Mouse (Mus musculus) cerebellum, postnatal 10 days (tissue): ENCODE data around the gene Fbxo9.
"Not testable (repeated sequence)": the region's sequence is repeated elsewhere in the genome, so short reads cannot be mapped to it uniquely, and the experiment has no call there.

ENCODE experiments used
- DNase-seq, 2 experiments: peaks; one replicate each; pipeline ENCODE4 v3.0.0; 2021; ENCODE audit warnings: mixed read lengths in 2 of 2

The Fbxo9 gene

DNA sequence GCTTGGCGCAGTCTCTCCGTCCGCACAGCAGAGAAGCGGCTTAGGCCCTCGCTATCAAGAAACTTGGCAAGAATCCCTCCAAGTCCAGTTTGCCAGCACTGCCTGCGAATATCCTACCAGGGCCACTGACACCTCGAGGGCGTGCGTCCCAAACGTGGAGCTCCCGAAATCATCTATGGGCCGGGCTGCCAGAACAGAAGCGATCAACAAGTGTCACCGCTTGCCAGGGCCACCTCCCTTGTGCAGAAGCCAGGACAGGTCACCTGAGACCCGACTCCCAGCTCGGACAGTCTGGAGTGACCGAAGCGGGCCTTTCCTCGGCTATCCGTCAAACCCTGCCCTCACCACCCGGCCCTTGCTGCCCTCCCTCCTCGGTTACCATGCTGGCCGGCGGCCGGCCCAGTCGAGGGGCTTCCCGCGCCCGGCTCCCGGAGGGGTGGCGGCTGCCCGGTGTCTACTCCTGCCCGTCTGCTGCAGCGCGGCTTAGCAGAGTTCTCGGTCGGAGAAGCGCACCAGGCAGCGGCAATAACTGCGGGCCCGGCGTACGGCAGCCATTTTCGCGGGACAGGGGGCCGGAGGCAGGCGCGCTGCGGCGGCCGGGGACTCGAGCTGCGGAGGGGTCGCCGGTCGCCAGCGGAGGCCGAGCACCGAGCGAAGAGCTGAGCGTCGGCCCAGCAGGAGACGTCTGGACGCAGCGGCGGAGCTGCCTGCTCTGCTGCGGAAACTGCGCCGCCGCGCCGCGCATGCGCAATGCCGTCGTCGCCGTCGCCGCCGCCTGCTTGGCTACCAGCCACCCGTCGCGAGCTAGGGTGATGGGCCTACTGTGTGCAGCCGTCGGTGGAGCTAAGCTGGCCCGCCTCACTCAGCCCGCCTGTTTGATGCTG is 711 bp downstream of the Fbxo9 start:
- peak; percentile 91 to 92 for DNase-seq

DNA sequence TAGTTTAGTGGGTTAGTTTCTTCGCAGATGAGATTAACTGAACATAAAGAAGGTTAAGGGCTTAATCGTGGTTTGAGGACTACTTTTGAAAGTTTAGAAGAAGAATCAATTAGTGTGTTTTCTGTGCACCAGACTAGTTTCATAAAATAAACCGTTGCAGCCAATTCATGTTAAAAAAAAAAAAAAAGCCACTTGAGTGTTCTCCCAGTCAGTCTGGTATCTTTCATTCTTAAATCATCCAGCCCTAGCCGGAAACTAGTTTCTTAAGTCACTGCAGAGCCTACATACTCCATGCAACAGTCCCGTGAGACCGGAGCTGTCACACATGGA is 1.3 kb downstream of the Fbxo9 start:
- DNase-seq = no peak

DNA sequence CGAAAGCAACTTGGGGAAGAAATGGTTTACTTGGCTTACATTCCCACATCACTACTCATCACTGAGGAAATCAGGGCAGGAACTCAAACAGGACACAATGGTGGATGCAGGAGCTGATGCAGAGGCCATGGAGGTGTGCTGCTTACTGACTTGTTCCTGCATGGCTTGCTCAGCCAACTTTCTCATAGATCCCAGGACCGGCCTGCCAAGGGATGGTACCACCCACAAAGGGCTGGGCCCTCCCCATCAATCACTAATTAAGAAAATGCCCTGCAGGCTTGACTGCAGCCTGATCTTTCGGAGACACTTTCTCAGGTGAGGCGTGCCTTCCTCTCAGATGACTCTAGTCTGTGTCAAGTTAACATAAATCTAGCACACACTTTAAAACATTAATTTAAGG is 2.0 kb downstream of the Fbxo9 start:
- DNase-seq = no peak

DNA sequence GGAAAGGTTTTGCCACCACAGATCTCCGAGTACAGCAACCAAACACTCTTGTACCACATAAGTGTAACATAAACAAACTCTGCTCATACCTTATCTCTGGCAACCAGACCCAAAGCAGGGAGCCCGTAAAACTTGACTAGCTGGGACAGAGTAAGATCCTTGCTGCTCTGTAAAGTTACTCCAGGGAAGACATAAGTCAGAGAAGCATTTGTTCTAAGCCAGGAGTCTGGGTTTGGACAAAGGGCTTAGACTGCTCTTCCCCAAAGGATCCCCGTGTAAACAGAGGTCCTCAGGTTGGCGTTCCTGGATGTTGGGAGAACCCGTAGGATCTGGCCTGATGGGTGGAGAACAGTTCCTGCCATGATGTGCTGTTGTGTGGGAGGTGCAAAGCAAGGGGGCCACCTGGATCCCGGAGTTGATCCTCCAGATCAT is 3.3 kb downstream of the Fbxo9 start:
- no peak for DNase-seq

DNA sequence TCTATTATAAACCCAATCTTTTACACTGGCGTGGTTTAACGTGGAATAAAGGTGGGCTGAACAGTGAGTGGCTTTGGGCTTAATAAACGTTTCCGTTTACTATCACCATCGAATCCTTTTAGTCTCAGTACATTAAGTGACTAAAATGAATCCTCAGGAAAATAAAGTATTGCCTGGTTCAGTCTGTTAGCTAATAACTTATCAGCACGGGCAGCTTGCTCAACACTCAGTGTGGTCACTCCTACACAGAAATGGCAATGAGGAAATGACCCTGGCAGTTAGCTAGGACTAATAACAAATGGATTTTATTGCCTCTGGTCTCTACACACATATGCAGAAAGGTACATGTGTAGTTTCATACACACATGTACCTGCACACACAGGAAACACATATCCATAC is 3.9 kb downstream of the Fbxo9 start:
- DNase-seq = no peak

DNA sequence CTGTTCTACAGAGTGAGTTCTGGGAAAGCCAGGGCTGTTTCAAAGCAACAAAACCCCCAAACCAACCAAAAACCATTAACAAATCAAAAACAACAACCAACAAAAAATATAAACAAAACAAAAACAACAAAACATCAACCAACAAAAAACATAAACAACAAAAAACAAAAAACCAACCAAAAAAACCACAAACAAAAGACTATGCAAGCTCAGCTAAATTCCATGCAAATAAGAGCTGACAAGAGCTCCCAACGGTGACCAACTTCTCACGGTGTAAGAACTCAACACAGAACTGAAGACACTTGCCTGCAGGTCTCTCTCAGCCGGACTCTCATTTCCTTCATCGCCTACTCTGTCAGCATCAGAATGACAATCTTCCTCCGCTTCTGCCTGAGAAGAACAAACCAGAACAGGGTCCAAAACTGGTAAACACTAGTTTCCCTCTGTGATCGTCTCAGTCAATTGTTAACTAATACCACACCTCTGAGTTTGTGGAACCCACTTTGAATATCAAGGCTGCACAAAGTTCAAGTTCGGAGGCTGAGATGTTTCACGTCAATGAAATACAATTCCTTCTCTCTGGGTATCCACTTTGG is 4.8 kb downstream of the Fbxo9 start:
- DNase-seq = no peak

DNA sequence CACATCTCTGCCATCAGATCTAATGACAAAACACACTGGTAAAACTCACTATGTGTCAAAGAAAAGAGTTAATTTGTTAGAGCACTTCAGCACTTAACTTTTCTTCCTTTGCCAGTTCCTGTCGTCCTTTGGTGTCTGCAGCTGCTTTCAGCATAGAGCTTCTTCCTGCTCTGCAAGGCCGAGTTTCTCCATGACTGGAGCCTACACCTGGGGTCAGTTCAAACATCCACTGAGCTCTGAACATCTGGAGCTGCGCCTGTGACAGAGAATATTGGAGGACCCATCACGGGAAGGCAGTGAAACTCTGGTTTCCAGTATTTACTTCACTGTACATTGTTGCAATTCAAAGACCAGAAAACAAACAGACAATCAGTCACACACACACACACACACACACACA is 7.4 kb downstream of the Fbxo9 start:
- no peak for DNase-seq

DNA sequence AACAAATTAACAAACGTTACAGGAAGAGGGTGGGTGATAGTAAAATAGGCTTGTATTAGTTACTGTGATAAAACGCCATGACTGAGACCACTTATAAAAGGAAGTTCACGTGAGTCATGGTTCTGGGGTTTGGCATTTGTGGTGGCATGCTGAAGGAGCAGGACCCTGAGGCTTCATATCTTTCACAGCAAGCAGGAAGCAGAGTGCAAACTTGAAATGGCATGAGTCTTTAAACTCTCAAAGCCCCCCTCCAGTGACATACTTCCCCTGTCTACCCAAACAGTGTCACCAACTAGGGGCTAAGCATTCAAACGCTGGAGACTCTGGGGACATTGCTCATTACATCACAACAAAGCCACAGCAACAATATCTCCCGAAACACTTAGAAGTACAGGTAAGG is 7.9 kb downstream of the Fbxo9 start:
- DNase-seq = no peak

DNA sequence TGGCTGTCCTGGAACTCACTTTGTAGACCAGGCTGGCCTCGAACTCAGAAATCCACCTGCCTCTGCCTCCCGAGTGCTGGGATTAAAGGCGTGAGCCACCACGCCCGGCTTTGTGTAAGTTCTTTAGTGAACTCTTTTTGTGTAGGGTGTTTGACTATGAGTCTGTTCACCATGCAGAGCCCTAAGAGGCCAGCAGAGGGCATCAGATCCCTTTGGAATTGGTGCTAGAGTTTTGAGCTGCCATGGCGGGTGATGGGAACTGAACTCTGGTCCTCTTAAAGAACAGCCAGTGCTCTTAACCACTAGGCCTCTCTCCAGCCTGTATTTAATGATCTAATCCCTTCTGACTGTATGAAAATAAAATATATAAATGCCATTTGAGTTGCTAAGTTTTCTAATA is 12.5 kb downstream of the Fbxo9 start:
- peak in 1 of 2 experiments; percentile 25 for DNase-seq

DNA sequence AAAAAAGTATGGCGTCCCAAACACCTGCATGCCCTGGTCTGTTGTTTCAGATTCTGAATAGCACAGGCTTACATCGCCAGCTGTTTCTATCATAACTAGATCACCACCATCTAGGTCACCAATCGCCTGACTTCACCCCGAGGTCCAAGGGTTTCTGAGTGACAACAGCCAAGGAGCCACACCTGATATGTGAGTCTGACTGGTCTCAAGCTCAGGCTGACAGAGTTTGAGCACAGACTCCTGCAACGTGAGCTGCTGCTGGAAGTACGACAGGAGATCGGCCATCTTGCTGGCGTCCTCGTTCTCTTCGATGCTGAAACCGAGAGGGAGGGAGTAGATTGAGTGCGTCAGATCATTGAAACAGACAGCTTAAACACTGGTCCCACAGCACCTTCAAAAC is 13.2 kb downstream of the Fbxo9 start:
- no peak for DNase-seq

DNA sequence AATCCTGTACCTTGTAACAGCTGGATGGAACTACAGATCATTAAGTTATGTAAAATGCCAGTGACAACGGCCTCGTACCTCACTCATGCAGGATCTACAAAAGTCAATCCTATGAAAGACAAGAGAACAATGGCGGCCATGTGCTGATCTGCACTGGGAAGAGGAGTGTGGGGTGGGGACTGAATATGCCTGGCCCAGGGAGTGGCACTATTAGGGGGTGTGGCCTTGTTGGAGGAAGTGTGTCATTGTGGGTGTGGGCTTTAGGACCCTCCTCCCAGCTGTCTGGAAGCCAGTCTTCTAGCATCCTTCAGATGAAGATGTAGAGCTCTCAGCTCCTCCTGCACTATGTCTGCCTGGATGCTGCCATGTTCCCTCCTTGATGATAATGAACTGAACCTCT is 18.3 kb downstream of the Fbxo9 start:
- no peak for DNase-seq

DNA sequence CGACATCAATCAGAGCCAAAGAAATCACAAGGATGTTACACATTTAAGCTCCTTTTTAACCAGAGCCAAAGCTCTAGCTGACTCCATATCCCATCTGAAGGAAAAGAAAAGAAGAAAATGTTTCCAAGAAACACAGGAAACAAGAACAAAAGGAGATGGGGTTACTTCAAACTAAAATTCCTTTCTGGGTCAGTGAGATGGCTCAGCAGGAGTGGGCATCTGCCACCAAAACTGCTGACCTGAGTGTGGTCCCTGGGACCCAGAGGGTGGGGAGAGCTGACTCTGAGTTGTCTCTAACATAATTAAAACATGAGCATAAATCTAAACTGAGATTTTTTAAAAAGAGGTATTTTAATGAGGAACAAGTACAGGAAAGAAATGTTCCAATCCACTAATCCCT is 19.0 kb downstream of the Fbxo9 start:
- DNase-seq = no peak

DNA sequence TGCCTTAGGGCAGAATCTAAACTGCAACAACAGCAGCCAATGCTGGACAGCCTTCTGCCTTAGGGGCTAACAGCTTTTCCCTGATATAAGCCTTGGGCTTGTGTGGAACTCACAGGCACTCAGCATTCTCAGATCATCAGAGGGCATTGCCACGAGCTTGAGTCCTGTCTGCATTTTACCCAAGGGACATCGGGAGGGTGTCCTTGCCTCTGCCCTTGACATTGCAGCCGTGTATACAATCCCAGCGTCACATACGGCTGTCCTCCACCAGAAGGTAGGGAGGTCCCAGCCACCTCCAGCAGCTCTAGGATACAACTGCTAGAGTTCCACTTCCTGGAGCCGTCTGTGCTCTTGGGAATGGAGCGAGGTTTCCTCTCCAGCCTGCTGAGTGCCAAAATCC is 19.9 kb downstream of the Fbxo9 start:
- DNase-seq = no peak

DNA sequence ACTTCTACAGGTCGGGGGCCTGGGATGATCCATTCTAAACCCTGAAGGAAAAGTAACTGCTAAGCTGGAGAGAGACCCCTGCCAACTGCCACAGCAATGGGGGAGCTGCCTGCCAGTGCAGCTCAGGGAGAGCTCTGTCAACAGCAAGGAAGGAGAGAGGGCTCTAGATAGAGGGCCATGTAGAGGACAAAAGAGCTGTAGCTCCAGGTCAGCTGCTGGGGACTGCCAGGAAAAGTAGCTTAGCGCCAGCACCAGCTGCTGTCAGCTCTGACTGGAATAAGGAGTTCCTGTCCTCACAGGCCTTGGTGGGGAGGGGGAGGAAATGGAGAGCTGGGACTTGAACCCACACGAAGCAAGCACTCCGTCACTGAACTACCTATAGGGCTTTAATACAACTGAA is 20.3 kb downstream of the Fbxo9 start:
- DNase-seq = peak in 1 of 2 experiments; percentile 22

DNA sequence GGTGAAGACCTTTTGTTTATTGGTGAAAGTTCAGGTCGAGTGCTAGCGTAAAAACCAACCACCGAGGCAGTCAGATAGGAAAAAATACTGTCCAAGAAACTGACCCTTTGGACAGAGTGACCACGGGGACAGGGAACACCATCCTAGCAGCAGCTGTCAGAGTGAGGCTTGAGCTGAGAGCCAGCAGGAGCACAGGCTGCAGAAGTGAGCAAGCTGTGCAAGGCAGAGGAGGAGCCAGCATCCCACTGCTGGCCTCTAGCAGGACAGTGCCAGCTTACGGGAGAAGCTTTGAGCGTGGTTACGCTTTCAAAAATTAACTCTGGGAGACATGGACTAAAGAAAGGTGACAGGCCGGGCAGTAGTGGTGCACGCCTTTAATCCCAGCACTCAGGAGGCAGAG is 21.1 kb downstream of the Fbxo9 start:
- DNase-seq = peak in 1 of 2 experiments; percentile 24

DNA sequence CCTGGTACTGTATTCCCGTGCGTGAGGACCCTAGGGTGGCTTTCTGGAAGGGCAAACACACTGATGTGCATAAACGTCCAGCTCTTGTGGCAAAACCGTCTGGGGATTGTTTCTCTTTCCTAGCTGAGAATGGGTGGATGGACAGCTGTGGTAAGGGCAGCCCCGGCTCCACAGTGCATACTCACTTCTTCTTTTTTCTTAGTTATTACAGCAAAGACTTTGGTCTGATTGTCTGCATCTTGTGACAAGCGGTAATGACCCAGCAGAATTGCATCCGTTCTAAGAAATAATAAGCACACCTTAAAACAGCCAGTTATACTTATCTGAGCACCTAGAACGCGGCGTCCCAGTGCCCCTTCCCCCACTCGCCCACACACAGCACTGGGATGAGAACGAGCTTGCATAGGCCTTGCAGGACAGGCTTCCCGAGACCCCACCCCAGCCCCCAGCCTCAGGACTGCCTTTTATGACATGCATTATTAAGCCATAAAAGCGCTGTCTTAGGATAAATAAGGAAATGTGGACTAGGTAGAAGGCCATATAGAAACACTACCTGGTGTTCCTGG is 23.1 kb downstream of the Fbxo9 start:
- no peak for DNase-seq

DNA sequence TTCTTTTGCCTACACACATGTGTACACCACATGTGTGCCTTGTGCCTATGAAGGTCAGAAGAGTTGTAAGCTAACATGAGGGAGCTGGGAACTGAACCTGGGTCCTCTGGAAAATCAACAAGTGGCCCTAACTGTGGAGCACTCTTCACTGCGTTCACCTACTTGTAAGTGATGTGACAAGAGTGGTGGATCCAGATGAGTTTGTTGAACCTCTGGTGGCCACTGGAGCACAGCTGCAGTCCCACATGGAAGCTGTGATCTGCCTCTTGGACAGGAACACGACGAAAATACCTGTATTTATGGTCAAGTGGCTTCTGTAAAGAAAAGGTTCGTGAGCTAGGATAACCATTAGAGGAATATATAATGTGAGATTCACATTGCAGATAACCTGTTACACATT is 24.5 kb downstream of the Fbxo9 start:
- DNase-seq = no peak

DNA sequence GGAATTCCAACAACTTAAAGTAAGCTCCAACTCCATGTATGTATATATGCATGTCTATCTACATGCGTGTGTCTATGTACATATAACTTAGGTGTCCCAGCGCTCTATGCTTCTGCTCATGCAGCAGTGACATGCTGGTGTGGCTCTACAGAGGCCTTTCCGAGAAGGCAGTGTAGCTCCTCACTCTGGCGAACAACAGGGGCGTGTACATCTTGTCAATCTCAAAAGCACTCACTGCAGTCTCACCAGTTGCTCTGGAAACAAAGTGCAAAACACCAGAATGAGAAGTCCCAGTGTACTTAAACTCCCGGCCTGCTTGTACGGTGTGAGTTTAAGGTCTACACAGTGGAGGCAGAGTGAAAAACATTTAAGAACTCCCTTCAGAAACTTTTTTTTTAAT is 27.0 kb downstream of the Fbxo9 start:
- no peak for DNase-seq

DNA sequence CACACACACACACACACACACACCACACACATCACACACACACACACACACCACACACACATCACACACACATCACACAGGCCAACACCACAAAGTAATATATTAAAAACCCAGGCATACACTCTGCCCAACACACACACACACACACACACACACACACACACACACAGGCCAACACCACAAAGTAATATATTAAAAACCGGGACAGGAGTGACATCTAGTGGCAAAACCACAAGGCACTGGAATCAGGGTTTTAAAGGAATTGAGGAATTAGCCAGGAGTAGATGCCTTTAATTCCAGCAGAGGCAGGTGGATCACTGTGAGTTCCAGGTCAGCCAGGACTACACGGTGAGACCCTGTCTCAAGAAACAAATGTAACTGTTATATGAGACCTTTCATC is 30.6 kb downstream of the Fbxo9 start:
- peak; percentile 17 to 26 for DNase-seq

DNA sequence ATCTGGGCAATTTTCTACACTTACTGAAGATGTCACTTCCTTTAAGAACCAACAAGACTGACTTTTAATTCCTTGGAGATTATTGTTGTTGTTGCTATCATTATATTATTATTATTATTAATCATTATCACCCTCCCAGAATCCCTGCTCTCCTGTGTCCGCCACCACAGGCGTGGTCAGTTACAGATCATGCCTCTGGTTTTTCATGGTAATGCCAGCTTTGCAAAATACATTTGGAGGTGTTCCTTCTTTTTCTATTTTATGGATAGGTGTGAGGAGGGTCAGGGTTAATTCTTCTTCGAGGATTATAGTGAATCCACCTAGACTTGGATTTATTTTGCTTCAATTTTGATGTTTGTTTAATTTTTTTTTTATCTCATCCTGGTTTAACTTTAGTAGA is 33.6 kb downstream of the Fbxo9 start:
- no peak for DNase-seq

DNA sequence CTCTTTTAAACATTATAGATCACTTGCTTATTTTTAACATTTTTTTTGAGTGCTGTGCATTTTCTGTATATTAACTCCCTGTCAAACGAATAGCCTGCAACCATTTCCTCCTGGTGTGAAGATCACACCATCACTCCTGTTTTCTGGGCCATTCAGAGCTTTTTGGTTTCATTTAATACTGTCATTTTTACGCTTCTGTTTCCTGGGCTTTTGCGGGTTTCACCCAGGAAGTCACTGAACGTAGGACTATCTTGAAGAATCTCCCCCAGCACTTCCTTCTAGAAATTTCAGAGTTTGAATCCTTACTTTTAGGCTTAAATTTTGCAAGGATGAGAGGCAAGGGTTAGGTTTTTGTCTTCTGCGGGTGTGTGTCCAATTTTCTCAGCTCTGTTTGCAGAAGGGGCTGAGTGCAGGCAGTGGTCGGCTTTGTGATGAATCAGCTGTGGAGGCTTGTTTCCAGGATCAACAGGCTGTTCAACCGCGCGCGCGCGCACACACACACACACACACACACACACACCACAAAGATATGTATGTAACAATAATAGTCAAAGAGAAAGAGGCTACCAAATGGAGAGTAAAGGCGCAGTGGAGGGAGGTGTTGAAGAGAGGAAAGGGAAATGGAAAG is 35.0 kb downstream of the Fbxo9 start:
- DNase-seq = no peak

DNA sequence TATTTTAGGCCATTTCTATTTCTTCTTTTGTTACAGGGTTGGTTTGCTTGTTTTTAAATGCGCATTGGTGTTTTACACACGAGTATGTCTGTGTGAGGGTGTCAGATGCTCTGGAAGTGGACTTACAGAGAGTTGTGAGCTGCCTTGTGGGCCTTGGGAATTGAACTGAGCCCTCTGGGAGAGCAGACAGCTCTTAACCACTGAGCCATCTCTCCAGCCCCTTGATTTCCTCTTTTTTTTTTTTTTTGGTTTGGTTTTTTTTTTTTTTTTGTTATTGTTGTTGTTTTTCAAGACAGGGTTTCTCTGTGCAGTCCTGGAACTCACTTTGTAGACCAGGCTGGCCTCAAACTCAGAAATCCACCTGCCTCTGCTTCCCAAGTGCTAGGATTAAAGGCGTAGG is 35.6 kb downstream of the Fbxo9 start:
- not testable (repeated sequence) for DNase-seq

DNA sequence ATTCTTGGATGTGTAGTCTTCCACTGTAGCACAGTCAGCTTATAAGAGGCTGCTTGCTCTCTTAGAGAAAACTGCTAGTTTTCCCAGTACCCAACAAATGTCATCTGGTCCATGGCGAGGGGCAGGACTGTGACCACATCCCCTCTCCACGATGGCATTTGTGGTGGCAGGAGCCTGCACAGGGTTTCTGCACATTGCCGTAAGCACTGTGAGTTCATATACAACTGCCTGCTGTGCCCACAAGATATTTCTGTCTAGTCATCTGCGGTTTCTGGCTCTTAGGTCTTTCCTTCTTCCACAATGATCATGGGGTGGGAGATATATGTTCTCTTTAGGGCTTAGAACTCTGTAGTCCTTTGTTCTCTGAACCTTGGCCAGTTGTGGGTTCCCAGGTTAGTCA is 37.2 kb downstream of the Fbxo9 start:
- no peak for DNase-seq

DNA sequence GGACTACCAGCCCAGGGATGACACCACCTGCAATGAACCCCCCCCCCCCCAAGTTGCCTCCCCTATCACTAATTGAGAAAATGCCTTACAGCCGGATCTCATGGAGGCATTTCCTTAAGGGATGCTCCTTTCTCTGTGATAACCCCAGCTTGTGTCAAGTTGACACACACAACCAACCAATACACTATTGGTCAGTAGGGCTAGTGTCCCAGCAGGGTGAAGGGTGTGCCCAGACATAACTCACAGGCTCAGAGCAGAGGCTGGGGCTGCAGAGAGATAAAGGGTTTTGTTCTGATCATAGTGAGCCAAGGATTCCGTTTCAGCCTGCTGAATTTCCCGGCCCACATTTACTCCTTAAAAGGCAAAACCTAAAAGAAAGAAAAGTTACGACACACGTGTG is 38.4 kb downstream of the Fbxo9 start:
- no peak for DNase-seq
